Comparison of ENCODE assay signal across 8 mouse cellular contexts in genomic region chr5:67696741-67697596, GRCm38 (mm10).
DNase-seq lines count a peak whose midpoint lies in the region; ATAC-seq and TF ChIP-seq lines count a peak whose summit lies in the region.

No protein-coding gene starts in this region.

- H3K4me2 ChIP-seq in forebrain, postnatal 0 days (ENCODE audit: low read depth) = no peak overlapping the region
- H3K4me2 ChIP-seq in midbrain, embryonic 11.5 days = no peak overlapping the region

- H3K4me3 ChIP-seq in forebrain, postnatal 0 days (ENCODE audit: low read depth, low read length) = no peak overlapping the region
- H3K4me3 ChIP-seq in midbrain, embryonic 11.5 days (ENCODE audit: low read depth, low read length) = no peak overlapping the region

- H3K9me3 ChIP-seq in forebrain, postnatal 0 days (ENCODE audit: low read length) = no peaks in the 10 kb centered on the region
- no peaks in the 10 kb centered on the region for H3K9me3 ChIP-seq in midbrain, embryonic 11.5 days (ENCODE audit: control insufficient read depth, low read length)

- no peak for TF ChIP-seq CTCF in forebrain, postnatal 0 days (IDR thresholded peaks at IDR 0.05; ENCODE audit: low read depth)

- intact Hi-C loops in heart, postnatal 25 days (cut with DNase I) = no loop called here

- no peak overlapping the region for H3K27ac ChIP-seq in forebrain, postnatal 0 days (ENCODE audit: low read depth, low read length)
- H3K27ac ChIP-seq in midbrain, embryonic 11.5 days (ENCODE audit: low read depth, low read length) = 0 out of 2 replicates have a peak overlapping the region, but pooled peaks have one; percentile 11

- DNase-seq in heart, adult 11 months = peak; percentile 84
- no peak for DNase-seq in heart, postnatal 25 days (ENCODE audit: low spot score)
- DNase-seq in cerebellum, adult 11 months = peak; percentile 17
- DNase-seq in forebrain, postnatal 0 days = peak; percentile 23
- DNase-seq in midbrain, embryonic 11.5 days (ENCODE audit: low spot score, missing footprints) = no peak
- DNase-seq in spleen, adult 12 weeks (ENCODE audit: low spot score) = no peak
- DNase-seq in layer of hippocampus, postnatal 14 days (ENCODE audit: low spot score in 2 of 2) = no peak
- DNase-seq in adrenal gland, adult 8-10 months = no peak

- no peaks in the 10 kb centered on the region for H3K4me1 ChIP-seq in forebrain, postnatal 0 days (ENCODE audit: insufficient read depth)
- H3K4me1 ChIP-seq in midbrain, embryonic 11.5 days (ENCODE audit: control insufficient read depth, insufficient read depth, low read length) = peaks cover 3% of the 10 kb centered on the region; the same call in 1 of the 2 replicates

- peaks cover 9% of the 10 kb centered on the region for H3K36me3 ChIP-seq in forebrain, postnatal 0 days (ENCODE audit: insufficient read depth)
- no peaks in the 10 kb centered on the region for H3K36me3 ChIP-seq in midbrain, embryonic 11.5 days (ENCODE audit: control insufficient read depth, insufficient read depth, low read length)

- ATAC-seq in forebrain, postnatal 0 days = peak; percentile 74
- ATAC-seq in midbrain, embryonic 11.5 days (ENCODE audit: low FRiP score) = peak; percentile 72

- no peaks in the 10 kb centered on the region for H3K27me3 ChIP-seq in forebrain, postnatal 0 days (ENCODE audit: insufficient read depth, low read length)
- H3K27me3 ChIP-seq in midbrain, embryonic 11.5 days (ENCODE audit: control insufficient read depth, insufficient read depth, low read length) = peaks cover 6% of the 10 kb centered on the region

- no peak overlapping the region for H3K9ac ChIP-seq in forebrain, postnatal 0 days
- no peak overlapping the region for H3K9ac ChIP-seq in midbrain, embryonic 11.5 days (ENCODE audit: low read length)

- WGBS in forebrain, postnatal 0 days = 19% methylated on average over 12 of the region's 12 CpGs
- WGBS in midbrain, embryonic 11.5 days = 17% methylated on average over 12 of the region's 12 CpGs

Comparison
In these comparisons a context has a peak if more than half of its experiments do, and no peak if none do; other contexts are left out.
1. DNase-seq: peak in heart, adult 11 months (single experiment), cerebellum, adult 11 months (single experiment) and forebrain, postnatal 0 days (single experiment); none in heart, postnatal 25 days (single experiment), midbrain, embryonic 11.5 days (single experiment), spleen, adult 12 weeks (single experiment), layer of hippocampus, postnatal 14 days (0 of 2) and adrenal gland, adult 8-10 months (single experiment).